Comparison of ENCODE assay signal across 16 mouse cellular contexts in the genomic region with DNA sequence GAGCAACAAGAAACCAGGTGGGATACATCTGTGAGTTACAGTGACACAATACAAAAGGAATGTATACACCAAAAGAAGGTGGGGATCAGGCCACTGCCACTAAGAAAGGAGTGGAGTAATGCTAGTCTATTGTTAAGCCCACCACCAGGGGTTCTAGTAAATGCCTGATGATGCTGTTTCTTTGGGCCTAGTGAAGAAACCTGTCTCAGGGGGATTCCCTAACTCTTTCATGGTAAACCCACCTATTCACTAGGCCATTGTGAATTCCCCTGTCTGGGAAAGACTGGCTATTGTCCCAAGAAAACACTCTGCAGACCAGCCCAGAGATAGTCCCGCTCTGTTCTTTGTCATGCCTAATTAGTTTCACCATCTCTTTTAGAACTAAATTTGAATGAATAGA.
"Had no signal": no experiment of that assay in that cellular context is flagged by ENCODE, and none has a peak within 500 bp of the region (broad histone marks: within the 10 kb centered on the region; RNA-seq: fewer than 3 reads in every experiment).

No protein-coding gene starts in this region.

- H3K4me1 ChIP-seq: midbrain, embryonic 10.5 days; neural tube, embryonic 13.5 days; neural tube, embryonic 15.5 days; stomach, embryonic 15.5 days had no signal

- DNase-seq: lung, adult 18-20 months; lung, embryonic 14.5 days; lung, postnatal 10 days; lung, postnatal 4 days; midbrain, embryonic 14.5 days; right cerebral cortex, postnatal 14 days; thymus, adult 2 months; thymus, postnatal 25 days; thymus, postnatal 4 days had no signal

- H3K4me3 ChIP-seq: midbrain, embryonic 10.5 days; myocyte; neural tube, embryonic 13.5 days; neural tube, embryonic 15.5 days; stomach, embryonic 15.5 days had no signal

- H3K36me3 ChIP-seq: midbrain, embryonic 10.5 days; neural tube, embryonic 13.5 days; neural tube, embryonic 15.5 days; stomach, embryonic 15.5 days had no signal

- H3K4me2 ChIP-seq: lung, embryonic 14.5 days; neural tube, embryonic 13.5 days; neural tube, embryonic 15.5 days; stomach, embryonic 15.5 days had no signal

- H3K9ac ChIP-seq: lung, embryonic 14.5 days; neural tube, embryonic 13.5 days; neural tube, embryonic 15.5 days; stomach, embryonic 15.5 days had no signal

- H3K27me3 ChIP-seq: neural tube, embryonic 13.5 days; neural tube, embryonic 15.5 days; stomach, embryonic 15.5 days had no signal

- H3K9me3 ChIP-seq: midbrain, embryonic 10.5 days; neural tube, embryonic 13.5 days; neural tube, embryonic 15.5 days; stomach, embryonic 15.5 days had no signal

- ATAC-seq: midbrain, embryonic 16.5 days had no signal

- H3K27ac ChIP-seq: midbrain, embryonic 10.5 days; neural tube, embryonic 13.5 days; neural tube, embryonic 15.5 days; stomach, embryonic 15.5 days; stomach, postnatal 0 days had no signal
